Comparison of ENCODE assay signal across 8 mouse cellular contexts in genomic region chr5:92505402-92505865, GRCm38 (mm10). TPM values are rescaled to one million over a fixed set of nuclear protein-coding genes. Genes with fewer than 3 reads are reported as not detected.
DNase-seq lines count a peak whose midpoint lies in the region; ATAC-seq and TF ChIP-seq lines count a peak whose summit lies in the region.

No protein-coding gene starts in this region.

- peaks cover 5% of the 10 kb centered on the region for H3K4me1 ChIP-seq in bone marrow, adult 2 months (ENCODE audit: control insufficient read depth, insufficient read depth, low read length)
- peaks cover 10% of the 10 kb centered on the region; the same call in 1 of the 2 replicates for H3K4me1 ChIP-seq in embryonic facial prominence, embryonic 15.5 days
- H3K4me1 ChIP-seq in heart, embryonic 10.5 days, result peaks cover 25% of the 10 kb centered on the region
- H3K4me1 ChIP-seq in kidney, embryonic 15.5 days, result peaks cover 25% of the 10 kb centered on the region

- peak; percentile 96 for ATAC-seq in embryonic facial prominence, embryonic 15.5 days (ENCODE audit: insufficient number of reproducible peaks, low FRiP score, low TSS enrichment, low read depth)
- ATAC-seq in kidney, embryonic 15.5 days (replicated peaks; ENCODE audit: low FRiP score), result peak; percentile 98
- ATAC-seq in monocyte, adult 5-6 weeks (replicated peaks; ENCODE audit: insufficient number of reproducible peaks, low FRiP score, low TSS enrichment, poor library complexity, severe bottlenecking), result peak; percentile 59

- H3K27me3 ChIP-seq in embryonic facial prominence, embryonic 15.5 days, result no peaks in the 10 kb centered on the region
- H3K27me3 ChIP-seq in heart, embryonic 10.5 days (ENCODE audit: insufficient read depth, poor library complexity, severe bottlenecking), result no peaks in the 10 kb centered on the region
- H3K27me3 ChIP-seq in kidney, embryonic 15.5 days, result no peaks in the 10 kb centered on the region

- H3K9ac ChIP-seq in embryonic facial prominence, embryonic 15.5 days, result peak overlapping the region; percentile 94
- peak overlapping the region; percentile 84 for H3K9ac ChIP-seq in kidney, embryonic 15.5 days

- peak overlapping the region; percentile 95 for H3K27ac ChIP-seq in bone marrow, adult 2 months (ENCODE audit: control insufficient read depth, insufficient read depth, low read depth, low read length, poor library complexity)
- H3K27ac ChIP-seq in embryonic facial prominence, embryonic 15.5 days (replicated peaks), result peak overlapping the region; percentile 95
- H3K27ac ChIP-seq in heart, embryonic 10.5 days, result peak overlapping the region; percentile 98
- H3K27ac ChIP-seq in kidney, embryonic 15.5 days, result peak overlapping the region; percentile 96

- H3K4me3 ChIP-seq in bone marrow, adult 2 months (replicated peaks; ENCODE audit: control insufficient read depth, low read depth, low read length), result peak overlapping the region; percentile 94
- H3K4me3 ChIP-seq in embryonic facial prominence, embryonic 15.5 days (replicated peaks), result peak overlapping the region; percentile 95
- peak overlapping the region; percentile 90 for H3K4me3 ChIP-seq in heart, embryonic 10.5 days
- peak overlapping the region; percentile 97 for H3K4me3 ChIP-seq in kidney, embryonic 15.5 days (replicated peaks)

- peak; percentile 61; the same call in 1 of the 2 replicates for TF ChIP-seq POLR2A in bone marrow, adult 2 months (IDR thresholded peaks at IDR 0.05; ENCODE audit: borderline replicate concordance, control insufficient read depth, low read depth, low read length)

- DNase-seq in 416B (ENCODE audit: low read depth) (peak; percentile 92), liver (peak; percentile 91)
- peak; percentile 95 for DNase-seq in heart, embryonic 10.5 days (ENCODE audit: low spot score)
- peak; percentile 90 to 95 for DNase-seq in spleen, postnatal 4 days (ENCODE audit: low spot score in 2 of 2)

- no peaks in the 10 kb centered on the region for H3K9me3 ChIP-seq in embryonic facial prominence, embryonic 15.5 days (replicated peaks)
- no peaks in the 10 kb centered on the region for H3K9me3 ChIP-seq in heart, embryonic 10.5 days
- H3K9me3 ChIP-seq in kidney, embryonic 15.5 days (replicated peaks), result no peaks in the 10 kb centered on the region

- peak; percentile 54 for TF ChIP-seq CTCF in bone marrow, adult 2 months (IDR thresholded peaks at IDR 0.05; ENCODE audit: control insufficient read depth, insufficient read depth, low read length)

- peak overlapping the region; percentile 52 for H3K4me2 ChIP-seq in embryonic facial prominence, embryonic 15.5 days (replicated peaks)
- peak overlapping the region; percentile 84 for H3K4me2 ChIP-seq in kidney, embryonic 15.5 days

- H3K36me3 ChIP-seq in embryonic facial prominence, embryonic 15.5 days, result no peaks in the 10 kb centered on the region
- no peaks in the 10 kb centered on the region for H3K36me3 ChIP-seq in heart, embryonic 10.5 days
- H3K36me3 ChIP-seq in kidney, embryonic 15.5 days, result no peaks in the 10 kb centered on the region

- WGBS in bone marrow, adult 2 months, result under 1% methylated on average over 48 of the region's 48 CpGs
- WGBS in embryonic facial prominence, embryonic 15.5 days, result under 1% methylated on average over 48 of the region's 48 CpGs
- WGBS in heart, embryonic 10.5 days, result 0% methylated on average over 48 of the region's 48 CpGs
- under 1% methylated on average over 48 of the region's 48 CpGs for WGBS in kidney, embryonic 15.5 days

RNA-seq across cellular contexts. Expression of gene Scarb2, which starts 1.2 kb away (rescaled TPM):
- 6.8 and 16.7 TPM in 2 replicates for polyA plus RNA-seq in bone marrow, adult 2 months (2011; ENCODE audit: insufficient read depth, insufficient read length, low replicate concordance, missing spikeins)
- 11.9 and 12.4 TPM in 2 replicates for polyA plus RNA-seq in embryonic facial prominence, embryonic 15.5 days (2015; fragmentation: Nextera tagmentation; extraction: Ambion mirVana)
- polyA plus RNA-seq in heart, embryonic 10.5 days (2016; fragmentation: Nextera tagmentation; extraction: Ambion mirVana), result 8.3 and 12.1 TPM in 2 replicates
- polyA plus RNA-seq in kidney, embryonic 15.5 days (2015; fragmentation: Nextera tagmentation; extraction: Ambion mirVana), result 9.1 and 9.7 TPM in 2 replicates
- 75.7 to 83.7 TPM (median 80.4 TPM) in 3 replicates for total RNA-seq in monocyte, adult 5-6 weeks (2017)

RNA-seq across cellular contexts. Expression of gene Fam47e, which starts 49.4 kb away (rescaled TPM):
- polyA plus RNA-seq in bone marrow, adult 2 months (2011; ENCODE audit: insufficient read depth, insufficient read length, low replicate concordance, missing spikeins), result not detected in 2 replicates
- polyA plus RNA-seq in embryonic facial prominence, embryonic 15.5 days (2015; fragmentation: Nextera tagmentation; extraction: Ambion mirVana), result 4.7 and 9.4 TPM in 2 replicates
- not detected in 2 replicates for polyA plus RNA-seq in heart, embryonic 10.5 days (2016; fragmentation: Nextera tagmentation; extraction: Ambion mirVana)
- not detected in 2 replicates for polyA plus RNA-seq in kidney, embryonic 15.5 days (2015; fragmentation: Nextera tagmentation; extraction: Ambion mirVana)
- not detected in 3 replicates for total RNA-seq in monocyte, adult 5-6 weeks (2017)

Comparison
In these comparisons a context has a peak if more than half of its experiments do, and no peak if none do; other contexts are left out.
1. Peak in every context shown above with its lines: DNase-seq, ATAC-seq, H3K4me3 ChIP-seq and H3K27ac ChIP-seq.